In the genomic region with DNA sequence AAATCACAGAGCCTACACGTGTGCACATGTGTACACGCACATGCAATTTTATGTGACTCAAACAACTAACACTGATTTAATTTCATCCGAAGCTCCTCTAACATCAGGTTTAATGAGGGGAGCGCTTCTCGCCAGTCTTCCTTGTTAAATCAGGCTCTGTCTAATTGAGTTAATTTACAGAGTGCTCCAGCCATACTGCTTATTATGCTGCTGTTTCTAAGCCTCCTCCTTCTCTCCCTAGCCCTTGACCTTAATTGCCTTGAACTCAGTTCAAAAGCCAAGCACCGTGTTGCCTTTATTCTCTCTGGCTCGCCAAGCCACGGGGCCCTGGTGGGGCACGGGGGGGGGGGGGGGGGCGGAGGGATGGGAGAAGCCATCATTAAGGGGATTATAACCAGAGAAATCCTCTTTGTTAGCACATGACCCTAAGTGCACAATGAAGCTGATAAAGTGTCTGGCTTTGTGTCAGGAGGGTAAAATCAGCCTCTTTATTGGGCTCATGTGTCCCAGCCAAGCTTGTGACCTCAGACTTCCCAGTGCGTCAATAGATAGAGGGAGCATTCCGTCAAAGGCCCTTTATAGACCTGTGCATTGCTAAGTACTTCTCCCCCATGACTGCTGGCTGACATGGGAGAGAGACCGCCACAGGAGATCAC, we compare ENCODE assay signal across 10 mouse cellular contexts. TPM values are rescaled to one million over a fixed set of nuclear protein-coding genes. Genes with fewer than 3 reads are reported as not detected.
A peak's percentile ranks its signal among the peaks of the same experiment; 100 is the strongest.
DNase-seq lines count a peak whose midpoint lies in the region; ATAC-seq lines count a peak whose summit lies in the region.
"Had no signal": no experiment of that assay in that cellular context is flagged by ENCODE, and none has a peak within 500 bp of the region (broad histone marks: within the 10 kb centered on the region; RNA-seq: fewer than 3 reads in every experiment).

TSS of gene Dct (minus strand) at position 270 of the 656 bp plus-strand sequence.

- no peaks in the 10 kb centered on the region for H3K36me3 ChIP-seq in embryonic facial prominence, embryonic 15.5 days
- H3K36me3 ChIP-seq in hindbrain, embryonic 16.5 days (ENCODE audit: control insufficient read depth, insufficient read depth, low read length): no peaks in the 10 kb centered on the region
- no peaks in the 10 kb centered on the region for H3K36me3 ChIP-seq in neural tube, embryonic 12.5 days

- H3K4me3 ChIP-seq in embryonic facial prominence, embryonic 15.5 days (replicated peaks): no peak within 1 kb of the TSS
- no peak within 1 kb of the TSS for H3K4me3 ChIP-seq in hindbrain, embryonic 16.5 days (ENCODE audit: low read length)
- H3K4me3 ChIP-seq in neural tube, embryonic 12.5 days: no peak within 1 kb of the TSS

- no peak within 1 kb of the TSS for H3K9ac ChIP-seq in embryonic facial prominence, embryonic 15.5 days
- no peak within 1 kb of the TSS for H3K9ac ChIP-seq in hindbrain, embryonic 16.5 days (ENCODE audit: low read depth, low read length)
- no peak within 1 kb of the TSS for H3K9ac ChIP-seq in neural tube, embryonic 12.5 days

- no peaks in the 10 kb centered on the region for H3K27me3 ChIP-seq in embryonic facial prominence, embryonic 15.5 days
- no peaks in the 10 kb centered on the region; the same call in 1 of the 2 replicates for H3K27me3 ChIP-seq in hindbrain, embryonic 16.5 days (replicated peaks; ENCODE audit: control insufficient read depth, insufficient read depth, low read length)
- H3K27me3 ChIP-seq in neural tube, embryonic 12.5 days (replicated peaks): peaks cover 22% of the 10 kb centered on the region

- WGBS in embryonic facial prominence, embryonic 15.5 days: 37% methylated on average over 13 of the region's 13 CpGs
- 22% methylated on average over 12 of the region's 13 CpGs for WGBS in hindbrain, embryonic 16.5 days
- 13% methylated on average over 13 of the region's 13 CpGs for WGBS in neural tube, embryonic 12.5 days

- no peak within 1 kb of the TSS for H3K4me2 ChIP-seq in embryonic facial prominence, embryonic 15.5 days (replicated peaks)
- H3K4me2 ChIP-seq in hindbrain, embryonic 16.5 days (ENCODE audit: low read length): no peak within 1 kb of the TSS
- peak within 1 kb of the TSS; percentile 35 for H3K4me2 ChIP-seq in neural tube, embryonic 12.5 days (replicated peaks)

- ATAC-seq in embryonic facial prominence, embryonic 15.5 days (ENCODE audit: insufficient number of reproducible peaks, low FRiP score, low TSS enrichment, low read depth): no peak
- peak; percentile 64 for ATAC-seq in hindbrain, embryonic 16.5 days
- peak; percentile 90 for ATAC-seq in neural tube, embryonic 12.5 days (ENCODE audit: low FRiP score, low read depth)

- no peak within 1 kb of the TSS; the same call in 1 of the 2 replicates for H3K27ac ChIP-seq in embryonic facial prominence, embryonic 15.5 days (replicated peaks)
- no peak within 1 kb of the TSS for H3K27ac ChIP-seq in hindbrain, embryonic 16.5 days (ENCODE audit: low read depth, low read length)
- no peak within 1 kb of the TSS for H3K27ac ChIP-seq in neural tube, embryonic 12.5 days
- H3K27ac ChIP-seq: macrophage had no signal

- DNase-seq in embryo, embryonic 10.5 days (ENCODE audit: low spot score): peak; percentile 76
- no peak for DNase-seq in cerebellum, postnatal 36 days
- DNase-seq in kidney, postnatal 4 days: no peak
- no peak for DNase-seq in urinary bladder, postnatal 25 days (ENCODE audit: low spot score)
- DNase-seq: cerebellum, adult 11 months; layer of hippocampus, postnatal 36 days had no signal

- H3K9me3 ChIP-seq in embryonic facial prominence, embryonic 15.5 days (replicated peaks): no peaks in the 10 kb centered on the region
- H3K9me3 ChIP-seq in hindbrain, embryonic 16.5 days (ENCODE audit: control insufficient read depth, low read length): no peaks in the 10 kb centered on the region
- H3K9me3 ChIP-seq in neural tube, embryonic 12.5 days: no peaks in the 10 kb centered on the region

- peaks cover 8% of the 10 kb centered on the region; the same call in 1 of the 2 replicates for H3K4me1 ChIP-seq in embryonic facial prominence, embryonic 15.5 days
- peaks cover 2% of the 10 kb centered on the region; the same call in 1 of the 2 replicates for H3K4me1 ChIP-seq in hindbrain, embryonic 16.5 days (ENCODE audit: control insufficient read depth, insufficient read depth, low read depth, low read length)
- peaks cover 26% of the 10 kb centered on the region for H3K4me1 ChIP-seq in neural tube, embryonic 12.5 days

RNA-seq across cellular contexts. Expression of gene Dct, which starts in this region (rescaled TPM):
- polyA plus RNA-seq in embryonic facial prominence, embryonic 15.5 days (2015; fragmentation: Nextera tagmentation; extraction: Ambion mirVana): 26.0 and 30.3 TPM in 2 replicates
- 0.57 and 0.70 TPM in 2 replicates for polyA plus RNA-seq in hindbrain, embryonic 16.5 days (2015; fragmentation: Nextera tagmentation; extraction: Ambion mirVana)
- 2.8 and 3.9 TPM in 2 replicates for polyA plus RNA-seq in neural tube, embryonic 12.5 days (2016; fragmentation: Nextera tagmentation; extraction: Ambion mirVana)
- polyA plus RNA-seq: macrophage had no signal

Comparison
In these comparisons a context has a peak if more than half of its experiments do, and no peak if none do; other contexts are left out.
1. Peak in ATAC-seq in hindbrain, embryonic 16.5 days; RNA of the gene not detected or under 1 TPM.